Mouse (Mus musculus) bone marrow, adult 2 months (tissue): Measurements from ENCODE around the gene Tbr1.

Experiments
- CTCF ChIP-seq: fragments of 200-500 bp; IDR thresholded peaks from 2 replicates; pipeline ENCODE4 v1.5.1; 2011; ENCODE audit warnings: low read length, control low read depth; ENCODE audit not compliant: control insufficient read depth, insufficient read depth
- POLR2A ChIP-seq: fragments of 200-500 bp; IDR thresholded peaks from 2 replicates; pipeline ENCODE4 v1.6.1; 2011; ENCODE audit warnings: low read depth, mild to moderate bottlenecking, control low read depth, low read length, borderline replicate concordance; ENCODE audit not compliant: control insufficient read depth

DNA sequence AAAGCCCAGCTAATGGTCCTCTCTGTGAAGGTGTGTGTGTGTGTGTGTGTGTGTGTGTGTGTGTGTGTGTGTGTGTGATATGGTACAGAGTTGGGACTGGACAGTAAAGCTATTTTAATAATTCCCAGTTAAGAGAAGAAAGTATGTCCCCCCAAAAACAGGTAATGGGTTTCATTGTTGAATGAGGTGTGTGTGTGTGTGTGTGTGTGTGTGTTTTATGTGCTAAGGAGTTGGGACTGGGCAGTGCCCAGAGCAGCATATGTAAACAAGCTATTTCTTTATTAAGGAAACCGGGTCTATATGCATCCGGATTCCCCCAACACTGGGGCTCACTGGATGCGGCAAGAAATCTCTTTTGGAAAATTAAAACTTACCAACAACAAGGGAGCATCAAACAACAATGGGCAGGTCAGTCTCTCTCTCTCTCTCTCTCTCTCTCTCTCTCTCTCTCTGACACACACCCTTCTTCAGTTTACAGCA, 3.7 kb downstream of the Tbr1 start:
- no peak for TF ChIP-seq CTCF
- no peak for TF ChIP-seq POLR2A
